Mouse (Mus musculus) lung, adult 2 months (tissue): ENCODE results near the gene Aldh2. TPM values are rescaled to one million over a fixed set of nuclear protein-coding genes. Genes with fewer than 3 reads are reported as not detected.
"Not testable (repeated sequence)": the region's sequence is repeated elsewhere in the genome, so short reads cannot be mapped to it uniquely, and the experiment has no call there.

Experiments used
- DNase-seq: peaks from one replicate; pipeline ENCODE4 v3.0.0; 2022
- H3K4me1 ChIP-seq: fragments of 200-500 bp; 2 replicates; pipeline ENCODE4 v1.6.1; 2011; ENCODE audit warnings: low read length; ENCODE audit not compliant: control insufficient read depth, insufficient read depth
- H3K4me3 ChIP-seq: fragments of 200-500 bp; replicated peaks from 2 replicates; pipeline ENCODE3; 2011; ENCODE audit warnings: low read depth, mild to moderate bottlenecking, control low read depth, low read length; ENCODE audit errors: extremely low read depth
- CTCF ChIP-seq: fragments of 200-500 bp; IDR thresholded peaks from 2 replicates; pipeline ENCODE4 v1.5.1; 2011; ENCODE audit warnings: mild to moderate bottlenecking, low read length, control low read depth; ENCODE audit not compliant: insufficient read depth
- POLR2A ChIP-seq: fragments of 200-500 bp; IDR thresholded peaks from 2 replicates; pipeline ENCODE4 v1.6.1; 2011; ENCODE audit warnings: low read depth, mild to moderate bottlenecking, control low read depth, low read length, borderline replicate concordance; ENCODE audit errors: extremely low read depth
- WGBS: fragments of 180-500 bp; shearing (Covaris S2); methylation state at CpG from one replicate; pipeline ENCODE4 v1.1.7; 2018; 5-methylcytosine and 5-hydroxymethylcytosine counted together
- polyA plus RNA-seq: library from polyadenylated mRNA; depleted of rRNA; stranded (reverse); fragments of >200 nt; gene quantifications from 2 replicates; pipeline ENCODE4 v1.2.3, GENCODE M21; 2012; rRNA removed

Gene Aldh2
- 1,209 and 1,438 TPM in 2 replicates for polyA plus RNA-seq

- Histone ChIP-seq H3K4me3 (peak within 1 kb of the TSS; percentile 89), H3K4me1 (peaks cover 20% of the 10 kb centered on the region)
- peak; percentile 91 for DNase-seq
- 4% methylated on average over 47 of the region's 47 CpGs for whole genome bisulfite sequencing
- TF ChIP-seq POLR2A (peak; percentile 97), CTCF (no peak)
Observed at GRCm38 (mm10) chr5:121593451-121594401, at the start of gene Aldh2. Gene Aldh2 (minus strand): TSS chr5:121593824.

- WGBS, result 90% methylated on average over 9 of the region's 9 CpGs
- no peak for DNase-seq
- H3K4me3 ChIP-seq, result no peak overlapping the region
Observed at GRCm38 (mm10) chr5:121639601-121640000, 46.0 kb upstream of the Aldh2 start.

GRCm38 (mm10) chr5:121637296-121637695 lies 43.7 kb upstream of the Aldh2 start:
- 73% methylated on average over 6 of the region's 6 CpGs for WGBS
- Histone ChIP-seq H3K4me1 (no peaks in the 10 kb centered on the region), H3K4me3 (no peak overlapping the region)
- DNase-seq, result no peak
- TF ChIP-seq CTCF, result no peak
- TF ChIP-seq POLR2A, result no peak

More at GRCm38 (mm10) chr5:121639601-121640000, 46.0 kb upstream of the Aldh2 start:
- no peaks in the 10 kb centered on the region for H3K4me1 ChIP-seq
- TF ChIP-seq CTCF, result no peak
- TF ChIP-seq POLR2A, result no peak

- H3K4me3 ChIP-seq, result no peak overlapping the region
- no peak for DNase-seq
- H3K4me1 ChIP-seq, result no peaks in the 10 kb centered on the region
- TF ChIP-seq POLR2A (no peak), CTCF (no peak)
- WGBS, result 89% methylated on average over 5 of the region's 5 CpGs
Observed at GRCm38 (mm10) chr5:121634668-121635067, 41.0 kb upstream of the Aldh2 start.

- TF ChIP-seq POLR2A (no peak), CTCF (no peak)
- no peak for DNase-seq
- Histone ChIP-seq H3K4me3 (no peak overlapping the region), H3K4me1 (no peaks in the 10 kb centered on the region)
- 60% methylated on average over 3 of the region's 3 CpGs for WGBS
Observed at GRCm38 (mm10) chr5:121632804-121633203, 39.2 kb upstream of the Aldh2 start.

GRCm38 (mm10) chr5:121631106-121631647 lies 37.6 kb upstream of the Aldh2 start:
- H3K4me1 ChIP-seq, DNase-seq, H3K4me3 ChIP-seq: not testable (repeated sequence)
- 70% methylated on average over 9 of the region's 9 CpGs for WGBS

GRCm38 (mm10) chr5:121627871-121628270 lies 34.2 kb upstream of the Aldh2 start:
- Histone ChIP-seq H3K4me1 (no peaks in the 10 kb centered on the region), H3K4me3 (no peak overlapping the region)
- TF ChIP-seq CTCF, result peak; percentile 87
- no peak for TF ChIP-seq POLR2A
- DNase-seq, result peak; percentile 79
- WGBS, result 0% methylated on average over 1 of the region's 1 CpGs

- WGBS, result 91% methylated on average over 3 of the region's 3 CpGs
- Histone ChIP-seq H3K4me3 (no peak overlapping the region), H3K4me1 (peaks cover 4% of the 10 kb centered on the region; the same call in 1 of the 2 replicates)
- TF ChIP-seq POLR2A (no peak), CTCF (no peak)
- DNase-seq, result no peak
Observed at GRCm38 (mm10) chr5:121623241-121623640, 29.6 kb upstream of the Aldh2 start.

GRCm38 (mm10) chr5:121621102-121621501 lies 27.5 kb upstream of the Aldh2 start:
- peaks cover 7% of the 10 kb centered on the region; the same call in 1 of the 2 replicates for H3K4me1 ChIP-seq
- WGBS, result 87% methylated on average over 5 of the region's 5 CpGs
- DNase-seq, result no peak
- TF ChIP-seq POLR2A (no peak), CTCF (no peak)
- no peak overlapping the region for H3K4me3 ChIP-seq
